Mouse (Mus musculus) layer of hippocampus, postnatal 14 days (tissue): ENCODE results near the gene Ing2. TPM values are rescaled to one million over a fixed set of nuclear protein-coding genes. Genes with fewer than 3 reads are reported as not detected.

Source experiments
- DNase-seq, 2 experiments: peaks; one replicate each; pipeline ENCODE4 v3.0.0; 2021 to 2022; ENCODE audit warnings: low spot score in 2 of 2, mixed read lengths in 1 of 2
- total RNA-seq, 2 experiments: library from RNA; stranded (reverse); gene quantifications; 2 replicates each; pipeline ENCODE4 v1.2.3; 2021

Gene Ing2
- total RNA-seq, 2 experiments from 2014 or later: 27.9 to 33.5 TPM

- no peak for DNase-seq
Measured at GRCm38 (mm10) chr8:47676224-47676623, 868 bp upstream of the Ing2 start.

- peak in 1 of 2 experiments; percentile 36 for DNase-seq
Measured at GRCm38 (mm10) chr8:47675786-47676185, 430 bp upstream of the Ing2 start.

GRCm38 (mm10) chr8:47674140-47674776 is 1.1 kb downstream of the Ing2 start:
- peak in 1 of 2 experiments; percentile 33 for DNase-seq

GRCm38 (mm10) chr8:47673317-47674139 is 1.8 kb downstream of the Ing2 start:
- DNase-seq: peak; percentile 89

GRCm38 (mm10) chr8:47664231-47664785 is 11.0 kb downstream of the Ing2 start:
- no peak for DNase-seq

DNA sequence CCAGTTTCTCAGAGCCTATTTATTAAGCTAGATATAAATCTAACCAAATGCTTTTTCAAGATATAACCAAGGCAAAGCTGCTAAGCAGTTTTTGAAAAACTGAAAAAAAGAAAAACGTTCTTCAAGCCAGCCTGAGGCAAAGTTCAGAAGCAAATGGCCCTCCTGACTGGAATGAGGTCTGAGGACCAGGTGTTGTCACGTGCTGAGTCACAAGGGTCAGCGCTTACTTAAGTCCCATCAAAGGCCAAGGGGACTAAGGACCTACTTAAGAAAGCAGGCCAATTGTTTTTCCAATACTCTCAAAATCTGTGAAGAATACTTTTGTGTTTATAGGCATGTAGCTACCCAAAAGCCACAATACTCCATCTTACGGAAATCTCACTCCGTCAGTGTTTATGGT is 12.2 kb downstream of the Ing2 start:
- no peak for DNase-seq

- no peak for DNase-seq
Measured at GRCm38 (mm10) chr8:47662716-47663115, 12.6 kb downstream of the Ing2 start.

- no peak for DNase-seq
Measured at GRCm38 (mm10) chr8:47660394-47660793, 15.0 kb downstream of the Ing2 start.

DNA sequence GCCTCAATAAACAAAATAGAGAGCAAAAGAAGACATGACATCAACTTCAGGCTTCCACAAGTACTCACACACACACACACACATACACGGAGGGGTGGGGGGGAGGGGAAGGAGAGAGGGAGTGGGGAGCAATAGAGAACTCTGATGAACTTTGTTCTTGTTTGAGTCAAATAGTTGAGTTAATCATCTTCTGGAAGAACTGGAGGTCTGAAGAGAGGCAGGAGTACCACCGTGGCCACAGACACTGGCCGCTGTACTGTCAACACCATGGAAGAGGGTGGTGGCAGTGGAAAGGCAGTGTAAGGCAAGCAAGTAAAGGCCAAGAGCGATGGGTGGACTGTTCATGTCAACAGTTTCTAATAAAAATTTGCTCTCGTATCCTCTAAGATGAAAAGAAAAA is 15.9 kb downstream of the Ing2 start:
- no peak for DNase-seq

DNA sequence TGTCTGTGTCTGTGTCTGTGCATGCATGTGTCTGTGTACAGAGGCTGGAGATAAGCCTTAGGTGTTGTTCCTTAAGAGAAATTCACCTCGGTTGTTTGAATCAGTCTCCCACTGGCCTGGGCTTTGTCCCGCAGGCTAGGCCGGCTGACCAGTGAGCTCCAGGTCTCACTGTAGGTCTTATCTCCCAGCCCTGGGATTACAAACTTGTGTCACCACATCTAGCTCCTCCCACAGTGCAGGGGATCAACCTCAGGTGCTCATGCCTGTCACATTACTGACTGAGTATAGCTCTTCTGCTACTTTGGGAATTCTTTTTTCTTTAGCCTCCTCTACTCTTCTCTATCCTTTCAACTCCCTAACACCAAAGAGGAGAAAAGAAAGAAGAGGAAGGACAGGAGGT is 20.9 kb downstream of the Ing2 start:
- no peak for DNase-seq

DNA sequence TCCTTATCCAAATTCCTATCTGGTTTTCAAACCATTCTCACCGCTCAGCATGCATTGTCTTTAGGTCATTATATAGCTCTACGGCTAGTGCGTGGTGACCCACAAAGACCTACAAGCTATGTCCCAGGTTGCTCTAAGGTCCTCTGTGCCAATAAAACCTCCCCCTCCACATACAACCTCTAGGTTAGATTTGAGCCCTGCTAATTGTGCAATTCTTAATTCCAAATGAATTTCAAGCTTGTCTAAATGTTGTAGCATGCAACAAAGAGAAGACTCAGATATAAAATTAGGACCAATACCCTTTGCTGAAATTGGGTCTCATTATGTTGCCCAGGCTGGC is 22.6 kb downstream of the Ing2 start:
- DNase-seq: no peak

DNA sequence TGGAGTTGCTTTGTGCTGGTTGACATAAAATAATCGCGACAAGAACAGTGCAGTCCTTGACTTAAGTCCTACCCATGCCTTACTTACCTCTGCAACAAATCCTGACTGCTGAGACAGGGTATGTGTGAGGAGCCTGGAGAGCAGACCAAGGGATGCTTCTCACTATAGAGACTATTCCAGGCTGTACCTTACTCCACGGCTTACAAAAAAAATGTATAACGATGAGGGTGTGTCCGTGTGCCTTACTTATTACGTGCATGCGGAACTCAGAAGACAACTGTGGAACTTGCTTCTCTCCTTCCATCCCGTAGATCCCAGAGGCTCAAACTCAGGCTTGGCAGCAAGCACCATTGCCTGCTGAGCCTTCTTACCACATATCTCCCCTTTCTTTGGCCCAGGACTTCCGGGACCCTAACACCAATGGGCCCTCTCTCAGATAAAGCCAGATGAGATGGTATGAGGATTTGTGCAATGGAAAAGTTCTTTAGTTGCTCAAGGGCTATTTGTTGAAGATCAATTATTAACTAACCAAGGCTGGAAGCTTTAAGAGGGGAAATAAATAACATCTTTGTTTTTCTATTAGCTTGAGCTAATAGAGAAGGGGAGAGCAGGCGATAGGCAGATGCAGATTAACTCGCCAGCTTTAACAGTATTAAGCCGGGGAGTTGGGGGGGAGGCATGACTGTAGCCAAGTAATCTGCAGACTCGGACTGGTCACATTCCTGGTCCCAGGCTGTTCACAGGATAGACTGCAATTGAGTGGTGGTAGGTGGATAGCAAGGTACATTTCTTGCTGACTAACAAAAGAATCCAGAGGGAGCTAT is 23.2 kb downstream of the Ing2 start:
- DNase-seq: no peak

DNA sequence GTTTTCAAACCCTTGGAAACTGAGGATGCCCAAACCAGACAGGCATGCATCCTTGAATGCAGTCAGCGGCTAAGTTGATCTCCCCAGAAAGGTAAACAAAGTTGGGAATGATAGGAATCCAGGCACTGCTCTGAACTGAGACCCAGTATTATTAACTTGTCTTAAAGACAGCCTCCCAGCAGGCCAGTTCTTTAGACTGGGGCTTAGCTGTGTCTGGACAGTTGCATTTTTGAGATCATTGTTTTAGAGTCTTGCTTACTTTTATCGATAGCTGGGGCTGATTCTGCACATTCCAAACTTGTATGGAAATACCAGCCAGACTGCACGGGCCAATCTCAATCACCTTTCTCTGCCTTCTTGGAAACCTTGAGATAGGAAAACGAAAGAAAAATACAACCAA is 24.5 kb downstream of the Ing2 start:
- no peak for DNase-seq

DNA sequence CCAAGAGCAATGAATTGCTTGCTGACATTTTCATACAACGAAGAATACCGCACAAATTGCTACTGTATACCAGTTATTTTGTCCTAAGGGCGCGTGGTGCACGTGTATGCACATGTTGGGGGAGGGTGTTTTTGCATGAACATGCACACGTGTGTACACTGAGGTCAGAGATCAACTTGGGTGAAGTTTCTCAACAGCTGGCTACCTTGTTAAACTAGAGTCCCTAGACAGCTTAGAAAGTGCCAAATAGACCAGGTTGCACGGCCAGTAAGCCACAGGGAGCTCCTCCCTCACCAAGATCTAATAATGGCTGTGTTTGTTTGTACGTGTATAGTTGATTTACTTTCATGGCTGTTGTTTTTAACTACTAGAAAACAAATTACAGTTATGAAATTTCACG is 25.8 kb downstream of the Ing2 start:
- no peak for DNase-seq

- peak in 1 of 2 experiments; percentile 39 for DNase-seq
Measured at GRCm38 (mm10) chr8:47642514-47643064, 32.8 kb downstream of the Ing2 start.

- DNase-seq: no peak
Measured at GRCm38 (mm10) chr8:47637152-47637551, 38.2 kb downstream of the Ing2 start.

DNA sequence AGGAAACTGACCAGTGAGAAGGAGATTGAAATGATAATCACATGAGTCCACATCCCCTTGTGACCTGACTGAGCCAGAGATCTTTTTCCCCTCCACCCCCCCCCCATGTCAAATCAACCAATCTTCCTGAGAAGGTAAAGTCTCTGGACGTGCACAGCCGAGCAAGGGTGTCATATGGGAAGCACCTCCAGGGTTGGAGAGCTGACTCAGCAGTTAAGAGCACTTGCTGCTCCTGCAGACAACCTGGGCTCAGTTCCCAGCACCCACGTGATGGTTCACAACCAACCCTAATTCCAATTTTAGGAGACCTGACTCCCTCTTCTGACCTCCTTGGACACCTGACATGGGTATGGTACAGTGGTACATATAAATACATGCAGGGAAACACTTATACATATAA is 39.3 kb downstream of the Ing2 start:
- DNase-seq: no peak

DNA sequence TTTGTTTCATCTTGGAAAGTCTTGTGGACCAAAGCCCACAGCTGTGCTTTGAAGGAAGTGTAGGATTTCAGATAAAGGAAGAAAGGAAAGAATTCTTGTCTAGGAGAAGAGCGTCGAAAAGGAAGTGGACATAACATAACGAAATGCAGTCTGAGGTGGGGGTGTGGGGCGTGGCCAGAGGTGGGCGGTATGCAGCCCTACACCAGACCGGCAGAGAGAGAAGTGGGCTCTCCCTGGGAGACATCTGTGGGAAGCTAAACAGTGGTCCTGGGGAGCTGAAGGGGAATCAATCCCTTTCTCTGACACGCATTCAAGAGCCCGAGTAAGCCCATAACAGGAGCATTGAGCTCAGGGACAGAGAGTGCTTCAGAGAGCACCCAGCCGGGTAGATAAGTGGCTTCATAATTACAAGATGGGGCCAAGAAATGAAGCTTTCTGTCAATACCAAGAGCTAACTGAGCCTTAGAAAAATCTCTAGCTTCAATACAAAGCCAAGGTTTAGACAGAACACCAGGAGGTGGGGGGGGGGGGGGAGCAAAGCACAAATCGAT is 40.5 kb downstream of the Ing2 start:
- no peak for DNase-seq

DNA sequence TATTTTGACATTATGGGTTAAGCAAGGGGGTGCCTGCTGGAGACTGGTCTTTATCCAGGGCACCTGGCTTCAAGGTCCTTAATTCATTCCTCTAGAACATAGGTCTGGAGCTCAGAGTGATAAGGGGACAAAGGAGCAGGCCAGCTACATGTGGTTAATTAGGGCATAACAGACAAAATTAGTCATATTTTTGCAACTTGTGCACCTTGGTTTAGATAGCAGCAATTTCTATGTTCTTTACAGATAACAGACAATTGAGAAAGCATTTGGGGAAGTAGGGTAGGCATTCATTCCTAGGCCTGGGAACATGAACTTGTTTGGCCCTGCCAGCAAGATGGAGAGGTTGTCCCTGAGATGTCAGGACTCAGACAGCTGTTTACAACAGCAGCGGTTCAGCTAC is 54.2 kb downstream of the Ing2 start:
- DNase-seq: no peak
